Mouse (Mus musculus) hindbrain, embryonic 11.5 days (tissue): ENCODE measurements around the gene Pold4. TPM values are rescaled to one million over a fixed set of nuclear protein-coding genes. Genes with fewer than 3 reads are reported as not detected.

Experiments
- ATAC-seq: fragments of 200-750 bp; cut with Nextera tagmentation; 2 replicates; pipeline ENCODE4 v1.8.0; 2017; ENCODE audit warnings: mild to moderate bottlenecking, moderate TSS enrichment, moderate library complexity; ENCODE audit not compliant: low FRiP score
- DNase-seq: peaks from one replicate; pipeline ENCODE4 v3.0.0-alpha.2; 2015; ENCODE audit warnings: low spot score
- H3K27ac ChIP-seq: fragments of 300-500 bp; sonication (generic); 2 replicates; pipeline ENCODE4 v1.5.1; 2014; ENCODE audit warnings: mild to moderate bottlenecking, low read depth, low read length
- H3K27me3 ChIP-seq: fragments of 300-500 bp; sonication (generic); 2 replicates; pipeline ENCODE4 v1.6.1; 2014; ENCODE audit warnings: mild to moderate bottlenecking, low read length, moderate library complexity, mixed read lengths; ENCODE audit not compliant: control insufficient read depth, insufficient read depth
- H3K36me3 ChIP-seq: fragments of 300-500 bp; sonication (generic); 2 replicates; pipeline ENCODE4 v1.6.1; 2014; ENCODE audit warnings: mild to moderate bottlenecking, low read length, moderate library complexity, mixed read lengths; ENCODE audit not compliant: control insufficient read depth, insufficient read depth
- H3K4me1 ChIP-seq: fragments of 300-500 bp; sonication (generic); replicated peaks from 2 replicates; pipeline ENCODE4 v1.6.1; 2014; ENCODE audit warnings: low read length, mixed read lengths; ENCODE audit not compliant: control insufficient read depth, insufficient read depth
- H3K4me2 ChIP-seq: fragments of 300-500 bp; sonication (generic); replicated peaks from 2 replicates; pipeline ENCODE4 v1.6.1; 2014; ENCODE audit warnings: mild to moderate bottlenecking, low read depth, low read length
- H3K4me3 ChIP-seq: fragments of 300-500 bp; sonication (generic); 2 replicates; pipeline ENCODE4 v1.5.1; 2014; ENCODE audit warnings: low read depth, low read length
- H3K9ac ChIP-seq: fragments of 300-500 bp; sonication (generic); 2 replicates; pipeline ENCODE4 v1.6.1; 2014; ENCODE audit warnings: low read depth, low read length
- H3K9me3 ChIP-seq: fragments of 300-500 bp; sonication (generic); 2 replicates; pipeline ENCODE4 v1.6.1; 2016; ENCODE audit warnings: low read length; ENCODE audit not compliant: control insufficient read depth
- WGBS: fragments of 180-500 bp; shearing (Covaris S2); extraction: QIAGEN DNeasy Blood & Tissue Kit; methylation state at CpG from one replicate; pipeline ENCODE4 v1.1.7; 2014; 5-methylcytosine and 5-hydroxymethylcytosine counted together
- polyA plus RNA-seq: library from polyadenylated mRNA; unstranded; fragments of >200 nt; fragmentation: Nextera tagmentation; extraction: Ambion mirVana; gene quantifications from 2 replicates; pipeline ENCODE4 v1.2.1, GENCODE M21; 2014

Pold4 gene
- polyA plus RNA-seq, 1 experiment from 2014 or later: 17.9 TPM

DNA sequence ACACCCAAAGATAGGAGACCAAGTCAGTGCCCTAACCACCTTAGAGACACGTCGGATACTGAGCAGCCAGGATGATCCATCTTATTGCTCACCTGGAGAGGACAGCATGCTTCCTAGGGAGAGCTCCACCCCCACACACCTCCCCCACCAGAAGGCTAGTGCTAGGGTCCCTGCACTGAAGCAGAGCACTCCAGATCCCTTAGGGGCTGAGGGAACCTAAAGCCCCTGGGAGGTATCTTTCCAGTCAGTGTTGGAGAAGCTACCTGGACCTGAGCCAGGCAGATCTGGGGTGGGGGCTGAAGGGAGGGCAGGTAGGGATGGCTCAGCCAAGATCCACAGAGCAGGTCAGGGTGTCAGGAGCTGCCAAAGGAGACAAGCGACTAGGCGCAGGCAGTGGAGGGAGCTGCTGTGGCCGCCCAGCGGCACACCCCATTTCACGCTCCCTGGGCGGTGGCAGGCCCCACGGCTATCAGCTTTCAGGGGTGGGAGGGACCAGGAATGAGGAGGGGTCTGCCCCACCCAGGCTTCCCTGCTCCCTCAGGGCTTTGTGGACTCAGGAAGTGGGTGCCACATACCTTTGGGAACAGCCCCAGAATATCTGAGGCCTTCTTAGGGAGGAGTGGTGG lies 2.1 kb upstream of the Pold4 start:
- H3K27me3 ChIP-seq: no peaks in the 10 kb centered on the region
- no peak overlapping the region for H3K27ac ChIP-seq
- no peak overlapping the region for H3K9ac ChIP-seq
- no peaks in the 10 kb centered on the region for H3K9me3 ChIP-seq
- no peaks in the 10 kb centered on the region for H3K36me3 ChIP-seq
- H3K4me2 ChIP-seq: no peak overlapping the region
- H3K4me1 ChIP-seq: peaks cover 6% of the 10 kb centered on the region; the same call in 1 of the 2 replicates
- H3K4me3 ChIP-seq: no peak overlapping the region
- DNase-seq (no peak), ATAC-seq (no peak)
- 40% methylated on average over 9 of the region's 9 CpGs for WGBS

DNA sequence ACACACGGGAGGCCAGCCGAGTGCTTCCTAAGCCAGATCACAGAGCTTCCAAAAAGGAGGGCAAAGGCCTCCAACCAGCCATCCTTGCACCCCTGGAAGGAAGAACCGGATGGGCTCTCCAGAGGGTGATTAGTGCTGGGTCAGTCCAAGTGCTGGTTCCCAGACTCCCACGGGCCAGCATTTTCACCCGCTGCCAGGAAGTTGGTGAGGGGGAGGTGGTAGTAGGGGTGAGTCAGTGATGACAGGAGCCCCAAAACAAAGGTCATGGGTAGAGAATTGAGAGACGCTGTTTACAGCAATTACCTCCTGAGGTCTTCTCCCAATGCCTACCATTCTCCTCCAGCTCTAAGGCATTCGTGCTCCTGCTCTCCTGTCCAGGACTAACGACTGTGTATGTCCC lies 1.3 kb upstream of the Pold4 start:
- Histone ChIP-seq H3K4me2 (no peak overlapping the region), H3K9me3 (no peaks in the 10 kb centered on the region), H3K9ac (no peak overlapping the region), H3K36me3 (no peaks in the 10 kb centered on the region), H3K4me3 (no peak overlapping the region), H3K27me3 (no peaks in the 10 kb centered on the region), H3K27ac (no peak overlapping the region), H3K4me1 (peaks cover 6% of the 10 kb centered on the region; the same call in 1 of the 2 replicates)
- DNase-seq: no peak
- 69% methylated on average over 8 of the region's 8 CpGs for WGBS
- ATAC-seq: no peak

DNA sequence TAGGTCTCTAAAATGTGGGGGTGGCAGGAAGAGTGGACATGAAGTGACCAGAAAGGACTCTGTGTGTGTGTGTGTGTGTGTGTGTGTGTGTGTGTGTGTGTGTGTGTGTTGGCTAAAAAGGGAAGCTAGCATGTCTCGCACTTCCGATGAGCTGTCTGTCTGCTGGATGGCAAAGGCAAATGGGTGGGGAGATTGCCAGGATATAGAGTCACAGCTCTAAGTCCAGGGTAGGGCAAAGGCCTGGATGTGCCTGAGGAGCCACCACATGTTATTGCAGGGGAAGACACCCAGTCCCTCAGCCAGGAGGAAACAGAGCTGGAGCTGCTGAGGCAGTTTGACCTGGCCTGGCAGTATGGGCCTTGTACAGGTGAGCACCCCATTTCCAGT lies 480 bp downstream of the Pold4 start:
- WGBS: 77% methylated on average over 2 of the region's 2 CpGs
- Histone ChIP-seq H3K4me1 (peaks cover 6% of the 10 kb centered on the region; the same call in 1 of the 2 replicates), H3K9me3 (no peaks in the 10 kb centered on the region), H3K4me3 (peak overlapping the region; percentile 41), H3K9ac (peak overlapping the region; percentile 49; the same call in 1 of the 2 replicates), H3K27me3 (no peaks in the 10 kb centered on the region), H3K4me2 (peak overlapping the region; percentile 83), H3K27ac (no peak overlapping the region), H3K36me3 (no peaks in the 10 kb centered on the region)
- ATAC-seq: no peak
- DNase-seq: no peak

DNA sequence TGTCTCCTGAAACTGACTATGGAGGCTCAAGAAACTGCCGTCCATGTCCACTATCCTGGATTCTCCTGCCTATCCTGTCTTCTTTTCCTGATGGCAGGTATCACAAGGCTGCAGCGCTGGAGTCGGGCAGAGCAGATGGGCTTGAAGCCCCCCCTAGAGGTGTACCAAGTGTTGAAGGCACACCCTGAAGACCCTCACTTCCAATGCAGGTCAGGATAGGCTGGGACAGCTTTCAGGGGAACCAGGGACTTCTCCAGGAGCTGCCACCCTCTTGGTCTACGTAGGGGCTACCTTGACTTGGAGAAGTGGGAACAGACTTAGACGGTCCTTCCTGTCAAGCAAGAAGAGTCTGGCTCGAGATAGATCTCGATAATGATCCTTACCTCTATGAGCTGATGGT lies 952 bp downstream of the Pold4 start:
- H3K27ac ChIP-seq: no peak overlapping the region
- peak overlapping the region; percentile 83; the same call in 1 of the 2 replicates for H3K4me2 ChIP-seq
- H3K4me1 ChIP-seq: peaks cover 6% of the 10 kb centered on the region; the same call in 1 of the 2 replicates
- no peaks in the 10 kb centered on the region for H3K36me3 ChIP-seq
- 84% methylated on average over 7 of the region's 7 CpGs for WGBS
- no peak overlapping the region for H3K9ac ChIP-seq
- no peaks in the 10 kb centered on the region for H3K9me3 ChIP-seq
- DNase-seq (no peak), ATAC-seq (no peak)
- H3K4me3 ChIP-seq: no peak overlapping the region
- H3K27me3 ChIP-seq: no peaks in the 10 kb centered on the region

DNA sequence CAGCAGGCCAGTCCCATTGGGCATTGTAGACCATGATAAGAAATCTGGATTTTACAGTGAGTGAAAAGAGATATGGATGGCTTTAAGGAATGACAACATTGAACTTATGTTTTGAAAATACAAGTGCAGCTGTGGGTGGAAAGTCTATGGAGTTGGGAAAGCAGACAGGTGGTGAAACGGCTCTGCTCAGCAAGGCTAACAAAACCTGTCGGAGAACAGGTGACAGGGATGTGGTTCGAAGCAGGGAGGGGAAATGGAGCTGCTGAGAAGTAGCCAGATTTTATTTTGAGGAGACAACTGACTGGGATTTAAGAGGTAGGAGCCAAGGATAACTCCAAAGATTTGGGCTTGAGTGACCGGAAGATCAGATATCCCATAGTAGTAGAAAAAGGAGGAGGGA lies 2.8 kb downstream of the Pold4 start:
- Histone ChIP-seq H3K36me3 (no peaks in the 10 kb centered on the region), H3K4me1 (peaks cover 6% of the 10 kb centered on the region; the same call in 1 of the 2 replicates), H3K27ac (no peak overlapping the region), H3K4me3 (no peak overlapping the region), H3K27me3 (no peaks in the 10 kb centered on the region), H3K9ac (no peak overlapping the region), H3K9me3 (no peaks in the 10 kb centered on the region), H3K4me2 (no peak overlapping the region)
- no peak for DNase-seq
- WGBS: 85% methylated on average over 4 of the region's 4 CpGs
- no peak for ATAC-seq

DNA sequence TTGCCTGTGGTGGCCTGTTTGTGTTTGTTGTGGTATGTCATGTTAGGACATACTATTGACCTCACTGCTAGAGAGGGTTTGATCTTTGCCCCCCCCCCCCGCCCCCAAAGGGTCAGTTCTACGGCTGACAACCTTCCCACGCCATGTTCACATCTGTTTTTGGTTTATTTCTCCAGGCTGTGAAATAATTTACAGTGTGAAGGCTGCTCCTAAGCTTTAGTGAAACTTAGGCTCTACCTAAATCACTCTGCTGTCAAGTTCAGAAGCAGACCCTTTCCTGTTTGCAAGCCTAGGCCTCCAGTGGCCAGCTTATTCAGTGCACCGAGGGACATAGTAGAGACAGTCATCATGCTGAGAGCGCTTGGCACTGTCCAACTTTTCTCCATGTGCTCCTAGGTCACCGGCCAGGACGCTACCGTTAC lies 8.6 kb downstream of the Pold4 start:
- Histone ChIP-seq H3K27me3 (no peaks in the 10 kb centered on the region), H3K27ac (no peak overlapping the region), H3K4me1 (no peaks in the 10 kb centered on the region), H3K9ac (no peak overlapping the region), H3K36me3 (no peaks in the 10 kb centered on the region), H3K4me3 (no peak overlapping the region), H3K4me2 (no peak overlapping the region), H3K9me3 (no peaks in the 10 kb centered on the region)
- WGBS: 72% methylated on average over 8 of the region's 8 CpGs
- ATAC-seq (no peak), DNase-seq (no peak)

DNA sequence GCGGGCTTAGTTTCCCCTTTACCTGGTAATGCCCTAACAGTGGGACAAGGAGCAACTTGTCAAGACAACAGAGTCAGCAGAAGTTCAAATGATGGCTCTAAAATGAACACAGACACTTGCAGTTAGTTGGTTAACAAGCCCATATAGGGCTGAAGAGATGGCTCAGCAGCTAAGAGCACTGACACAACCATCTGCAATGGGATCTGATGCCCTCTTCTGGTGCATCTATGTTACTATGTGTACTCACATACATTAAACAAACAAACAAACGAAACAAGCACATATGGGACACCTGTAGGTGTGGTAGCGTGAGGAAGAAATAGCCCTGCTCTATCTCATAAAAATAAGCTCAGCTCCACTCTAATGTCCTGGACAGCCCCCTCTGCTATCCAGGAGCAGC lies 10.7 kb downstream of the Pold4 start:
- Histone ChIP-seq H3K27ac (no peak overlapping the region), H3K27me3 (no peaks in the 10 kb centered on the region), H3K4me2 (no peak overlapping the region), H3K4me3 (no peak overlapping the region), H3K4me1 (no peaks in the 10 kb centered on the region), H3K9me3 (no peaks in the 10 kb centered on the region), H3K36me3 (no peaks in the 10 kb centered on the region), H3K9ac (no peak overlapping the region)
- no peak for ATAC-seq
- WGBS: 58% methylated on average over 3 of the region's 3 CpGs
- no peak for DNase-seq

DNA sequence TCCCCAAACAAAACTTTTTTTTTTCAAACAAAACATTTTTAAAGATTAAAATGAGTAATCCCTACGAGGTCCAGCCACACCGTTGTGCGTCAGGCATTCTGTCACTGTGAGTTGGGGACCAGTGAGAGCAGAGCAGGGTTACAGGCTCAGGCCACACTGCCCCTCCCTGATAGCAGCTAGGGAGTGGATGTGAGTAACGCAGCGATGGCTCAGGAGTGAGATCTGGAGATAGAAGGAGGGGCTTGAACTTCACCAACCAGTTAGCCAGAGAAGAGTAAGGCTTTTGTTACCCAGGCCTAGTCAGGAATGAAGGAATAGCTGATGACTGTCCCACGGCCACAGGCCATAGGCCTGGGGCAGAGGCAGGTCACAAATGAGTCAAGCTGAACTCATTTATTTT lies 13.1 kb downstream of the Pold4 start:
- Histone ChIP-seq H3K27ac (no peak overlapping the region), H3K9me3 (no peaks in the 10 kb centered on the region), H3K4me1 (no peaks in the 10 kb centered on the region), H3K4me2 (no peak overlapping the region), H3K4me3 (no peak overlapping the region), H3K9ac (no peak overlapping the region), H3K27me3 (no peaks in the 10 kb centered on the region), H3K36me3 (no peaks in the 10 kb centered on the region)
- no peak for ATAC-seq
- no peak for DNase-seq
- 81% methylated on average over 6 of the region's 6 CpGs for WGBS

DNA sequence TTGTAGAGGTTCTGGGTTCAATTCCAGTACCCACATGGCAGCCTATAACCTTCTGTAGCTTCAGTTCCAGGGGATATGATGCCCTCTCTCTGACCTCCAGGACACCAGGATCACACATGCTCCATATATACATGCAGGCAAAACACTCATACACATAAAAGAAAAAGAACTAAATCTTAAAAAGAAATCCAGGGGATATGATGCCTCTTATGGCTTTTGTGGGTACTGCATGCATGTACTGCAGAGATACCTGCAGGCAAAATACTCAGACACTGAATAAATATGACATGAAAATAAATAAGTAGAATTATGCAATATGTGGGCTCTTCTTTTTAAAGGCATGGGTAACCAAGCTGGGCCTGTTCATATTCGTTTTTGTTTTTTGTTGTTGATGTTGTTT lies 15.3 kb downstream of the Pold4 start:
- no peak overlapping the region for H3K4me3 ChIP-seq
- no peak for DNase-seq
- H3K4me1 ChIP-seq: no peaks in the 10 kb centered on the region
- no peaks in the 10 kb centered on the region for H3K36me3 ChIP-seq
- no peaks in the 10 kb centered on the region for H3K27me3 ChIP-seq
- no peak for ATAC-seq
- H3K4me2 ChIP-seq: no peak overlapping the region
- no peaks in the 10 kb centered on the region for H3K9me3 ChIP-seq
- no peak overlapping the region for H3K27ac ChIP-seq
- H3K9ac ChIP-seq: no peak overlapping the region
- WGBS: 50% methylated on average over 1 of the region's 1 CpGs
